Mouse (Mus musculus) macrophage (primary cell): ENCODE measurements at regions not wholly inside any gene's neighbourhood (a gene's known extent, or its start where the extent isn't known, plus 50 kb on each side); places are given as distances from the start of the nearest gene placed in this dataset.

Source experiments
- H3K27ac ChIP-seq: fragments of 350-480 bp; formaldehyde crosslinking; 2 replicates; pipeline ENCODE4 v1.9.0; 2021
- H3K36me3 ChIP-seq: fragments of 350-480 bp; formaldehyde crosslinking; 2 replicates; pipeline ENCODE4 v1.9.0; 2021; ENCODE audit errors: inconsistent target
- H3K4me3 ChIP-seq: fragments of 350-480 bp; formaldehyde crosslinking; 2 replicates; pipeline ENCODE4 v1.9.0; 2021; ENCODE audit errors: inconsistent target
- H3K79me2 ChIP-seq: fragments of 350-480 bp; formaldehyde crosslinking; 2 replicates; pipeline ENCODE4 v1.9.0; 2021; ENCODE audit errors: inconsistent target
- WGBS: methylation state at CpG from one replicate; pipeline ENCODE4 v1.1.7; 2026; ENCODE audit warnings: inconsistent platforms; ENCODE audit not compliant: missing documents; 5-methylcytosine and 5-hydroxymethylcytosine counted together

DNA sequence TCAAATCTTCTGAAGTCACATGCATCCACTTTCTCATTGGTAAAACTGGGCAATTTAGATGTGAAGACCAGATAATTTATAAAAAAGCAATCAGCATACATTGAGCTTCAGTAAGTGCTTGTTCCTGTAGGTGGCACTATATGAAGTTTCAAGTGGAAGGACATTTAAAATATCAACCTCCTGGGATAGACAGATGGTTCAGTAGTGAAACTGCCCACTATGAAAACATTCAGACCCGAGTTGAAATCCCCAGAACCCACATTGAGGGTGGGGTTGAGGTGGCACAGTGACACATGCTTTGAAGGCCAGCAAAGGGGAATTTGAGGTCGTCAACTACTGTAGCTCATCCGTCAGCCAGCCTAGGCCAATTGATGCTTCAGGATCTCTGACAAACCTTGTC, 145.1 kb downstream of the Atp6v1g3 start:
- no peak overlapping the region for H3K27ac ChIP-seq
- no peaks in the 10 kb centered on the region for H3K36me3 ChIP-seq
- no peak overlapping the region for H3K4me3 ChIP-seq
- H3K79me2 ChIP-seq, result no peaks in the 10 kb centered on the region
- WGBS, result 64% methylated on average over 3 of the region's 3 CpGs

GRCm38 (mm10) chr1:138427416-138427815, 153.9 kb downstream of the Atp6v1g3 start:
- H3K27ac ChIP-seq, result no peak overlapping the region
- no peak overlapping the region for H3K4me3 ChIP-seq
- WGBS, result 93% methylated on average over 2 of the region's 2 CpGs
- H3K36me3 ChIP-seq, result no peaks in the 10 kb centered on the region
- H3K79me2 ChIP-seq, result no peaks in the 10 kb centered on the region
